Mouse (Mus musculus): ENCODE results near the gene Klhdc3.

- no peak for TF ChIP-seq POLR2A (IDR thresholded peaks at IDR 0.05; ENCODE audit: borderline replicate concordance, low read depth, low read length)
- peak; percentile 57; the same call in 1 of the 2 replicates for TF ChIP-seq CTCF (IDR thresholded peaks at IDR 0.05; ENCODE audit: low read depth, low read length)
These were observed 44.6 kb upstream of the Klhdc3 start for GRCm38 (mm10) chr17:46725273-46725672.
